Mouse (Mus musculus) E14TG2a.4 (cell line): ENCODE measurements around the gene Prkcb.

Experiments
- CTCF ChIP-seq: conservative IDR thresholded peaks from 2 replicates; pipeline ENCODE4 v1.5.1; 2014; ENCODE audit warnings: low read length
- NANOG ChIP-seq: IDR thresholded peaks from 2 replicates; pipeline ENCODE4 v1.6.1; 2014; ENCODE audit warnings: borderline replicate concordance, low read length, mixed read lengths
- POU5F1 ChIP-seq: IDR thresholded peaks from 2 replicates; pipeline ENCODE4 v1.6.1; 2014; ENCODE audit warnings: low read length, borderline replicate concordance

DNA sequence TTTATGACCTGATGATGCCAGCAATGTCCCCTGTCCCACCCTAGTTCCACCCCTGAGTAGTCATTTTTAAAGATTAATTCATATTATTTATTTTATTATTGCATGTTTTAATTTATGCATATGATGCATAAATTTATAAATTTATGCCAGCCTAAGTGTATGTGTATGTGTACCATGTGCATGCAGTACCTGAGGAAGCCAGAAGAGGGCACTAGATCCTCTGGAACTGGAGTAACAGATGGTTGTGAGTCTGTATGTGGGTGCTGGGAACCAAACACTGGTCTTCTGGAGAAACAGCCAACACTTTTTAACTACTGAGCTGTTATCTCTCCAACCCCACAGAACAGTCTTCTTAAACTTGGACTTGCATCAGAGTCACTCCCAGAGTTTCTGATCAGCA, 186.5 kb downstream of the Prkcb start:
- TF ChIP-seq CTCF, result peak; percentile 42
- TF ChIP-seq POU5F1, result no peak
- no peak for TF ChIP-seq NANOG
